Mouse (Mus musculus) cerebellum, adult 2 months (tissue): Measurements from ENCODE around the gene Cherp.

Experiments used
- CTCF ChIP-seq: fragments of 200-500 bp; IDR thresholded peaks from 2 replicates; pipeline ENCODE4 v1.5.1; 2011; ENCODE audit warnings: low read depth, mild to moderate bottlenecking, control low read depth, low read length, moderate library complexity, borderline replicate concordance; ENCODE audit not compliant: insufficient read depth
- POLR2A ChIP-seq: fragments of 200-500 bp; IDR thresholded peaks from 2 replicates; pipeline ENCODE4 v1.6.1; 2011; ENCODE audit warnings: low read length, control low read depth, borderline replicate concordance; ENCODE audit not compliant: insufficient read depth

DNA sequence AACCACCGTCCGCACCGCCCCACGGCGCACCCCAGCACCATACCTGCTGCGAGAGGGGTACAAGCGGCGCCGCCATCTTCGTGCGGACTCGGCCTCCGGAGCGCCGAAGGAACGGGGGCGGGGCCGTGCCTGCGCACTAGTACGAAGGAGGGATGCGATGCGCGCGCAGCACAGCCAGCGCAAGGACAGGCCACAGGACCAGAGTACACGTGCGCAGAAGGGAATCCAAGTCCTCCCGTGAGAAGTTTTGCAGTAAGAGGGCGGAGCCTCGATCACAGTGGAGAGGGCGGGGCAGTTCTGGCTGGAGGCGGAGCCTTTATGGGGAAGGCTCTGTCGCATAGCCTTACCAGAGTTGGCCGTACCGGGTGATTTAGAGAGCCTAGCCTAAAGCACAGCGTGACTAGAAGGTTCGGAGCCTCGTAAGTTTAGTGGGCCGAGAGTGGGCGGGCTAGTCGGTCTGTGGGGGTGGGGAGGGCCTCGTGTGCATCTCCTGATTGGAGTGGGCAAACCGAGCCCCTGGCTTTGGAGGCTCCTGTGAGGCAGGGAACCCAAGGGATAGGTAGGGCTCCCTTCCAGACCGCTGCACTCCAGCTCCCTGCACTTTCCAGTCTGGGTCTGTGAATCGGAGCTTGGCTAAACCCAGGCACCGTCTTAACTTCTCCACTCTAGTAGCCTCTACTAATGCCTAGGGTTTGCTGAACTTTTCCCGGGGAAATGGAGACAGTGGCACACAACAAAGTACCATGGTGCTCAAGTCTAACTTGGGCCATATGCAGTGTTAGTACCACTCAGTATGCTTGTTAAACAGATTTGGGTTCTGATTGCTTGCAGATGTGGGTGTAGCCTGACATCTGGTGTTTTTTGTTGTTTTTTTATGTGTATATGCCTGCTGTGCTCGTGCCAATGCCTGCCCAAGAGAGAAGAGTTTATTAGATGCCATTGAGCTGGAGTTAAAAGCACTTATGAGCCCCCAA lies 53.4 kb downstream of the Cherp start, which contains the start of gene Eps15l1:
- TF ChIP-seq CTCF (no peak), POLR2A (peak; percentile 91)
